Mouse (Mus musculus) inflammation-experienced regulatory T-cells, adult 6 months (primary cell): ENCODE measurements around the gene Otulinl. TPM values are rescaled to one million over a fixed set of nuclear protein-coding genes. Genes with fewer than 3 reads are reported as not detected.

ENCODE experiments used
- ATAC-seq: one replicate; pipeline ENCODE4 v1.8.0; 2017
- polyA plus RNA-seq, 3 experiments: library from polyadenylated mRNA; unstranded; fragments of 100-300 nt; shearing (Covaris generic); gene quantifications; one replicate each; pipeline ENCODE4 v1.2.1; 2017

Otulinl gene
- polyA plus RNA-seq, 3 experiments from 2014 or later: 136 to 203 (median 170) TPM

- ATAC-seq: no peak
Measured at GRCm38 (mm10) chr15:27655015-27655414, 26.4 kb downstream of the Otulinl start.

- ATAC-seq: peak; percentile 53
Measured at GRCm38 (mm10) chr15:27647686-27648085, 33.7 kb downstream of the Otulinl start.

GRCm38 (mm10) chr15:27646665-27647064, 34.7 kb downstream of the Otulinl start:
- ATAC-seq: no peak

GRCm38 (mm10) chr15:27645250-27645649, 36.1 kb downstream of the Otulinl start:
- no peak for ATAC-seq

GRCm38 (mm10) chr15:27642895-27643294, 38.5 kb downstream of the Otulinl start:
- peak; percentile 31 for ATAC-seq

GRCm38 (mm10) chr15:27641171-27641570, 40.2 kb downstream of the Otulinl start:
- ATAC-seq: peak; percentile 98

- ATAC-seq: no peak
Measured at GRCm38 (mm10) chr15:27633941-27634900, 47.2 kb downstream of the Otulinl start.

- ATAC-seq: peak; percentile 80
Measured at GRCm38 (mm10) chr15:27630601-27631383, 50.6 kb downstream of the Otulinl start, which contains the start of gene Otulin. Gene Otulin, minus strand, starts transcription at chr15:27630693.

GRCm38 (mm10) chr15:27629800-27630600, 51.4 kb downstream of the Otulinl start:
- ATAC-seq: peak; percentile 4

GRCm38 (mm10) chr15:27629046-27629445, 52.3 kb downstream of the Otulinl start:
- ATAC-seq: no peak

- ATAC-seq: peak; percentile 76
Measured at GRCm38 (mm10) chr15:27627794-27628193, 53.6 kb downstream of the Otulinl start.

GRCm38 (mm10) chr15:27626314-27626713, 55.1 kb downstream of the Otulinl start:
- no peak for ATAC-seq

GRCm38 (mm10) chr15:27625890-27626255, 55.5 kb downstream of the Otulinl start:
- ATAC-seq: no peak

- ATAC-seq: peak; percentile 29
Measured at GRCm38 (mm10) chr15:27625014-27625889, 56.1 kb downstream of the Otulinl start.

- ATAC-seq: no peak
Measured at GRCm38 (mm10) chr15:27623286-27623685, 58.1 kb downstream of the Otulinl start.

- no peak for ATAC-seq
Measured at GRCm38 (mm10) chr15:27620475-27621185, 60.7 kb downstream of the Otulinl start.

GRCm38 (mm10) chr15:27619683-27620082, 61.7 kb downstream of the Otulinl start:
- no peak for ATAC-seq

- no peak for ATAC-seq
Measured at GRCm38 (mm10) chr15:27618778-27619533, 62.4 kb downstream of the Otulinl start.

- no peak for ATAC-seq
Measured at GRCm38 (mm10) chr15:27617227-27617626, 64.2 kb downstream of the Otulinl start.

- ATAC-seq: no peak
Measured at GRCm38 (mm10) chr15:27616159-27616558, 65.2 kb downstream of the Otulinl start.
